Mouse (Mus musculus): ENCODE results near the gene Rsc1a1. TPM values are rescaled to one million over a fixed set of nuclear protein-coding genes. Genes with fewer than 3 reads are reported as not detected.

Gene Rsc1a1
- total RNA-seq, 2 experiments from 2014 or later, result not detected

Other genes with a start within 250 kb of the Rsc1a1 start
- gene Srarp, start 249.5 kb downstream of the Rsc1a1 start, total RNA-seq (2021), result 1 to 10 TPM; 5.1 TPM
- gene Zbtb17, start 240.9 kb downstream of the Rsc1a1 start, total RNA-seq (2021), result 10 to 100 TPM; 31.1 to 32.6 TPM
- 10 to 100 TPM; 49.5 to 58.6 TPM for gene Spen, start 147.0 kb downstream of the Rsc1a1 start, total RNA-seq (2021)
- 1 to 10 TPM; 1.2 to 1.3 TPM for gene Fblim1, start 79.5 kb downstream of the Rsc1a1 start, total RNA-seq (2021)
- gene Tmem82, start 67.0 kb downstream of the Rsc1a1 start, total RNA-seq (2021), result under 1 TPM; 0.76 to 0.97 TPM
- 1 to 10 TPM; 2.7 to 2.9 TPM for gene Slc25a34, start 61.8 kb downstream of the Rsc1a1 start, total RNA-seq (2021)
- 10 to 100 TPM; 57.6 to 57.9 TPM for gene Plekhm2, start 20.7 kb downstream of the Rsc1a1 start, total RNA-seq (2021)
- gene Ddi2, start 37.8 kb upstream of the Rsc1a1 start, total RNA-seq (2021), result 10 to 100 TPM; 32.5 to 33.6 TPM
- under 1 TPM in 1 of 2 experiments, not detected in 1; 0.40 TPM for gene Agmat, start 61.1 kb upstream of the Rsc1a1 start, total RNA-seq (2021)
- 10 to 100 TPM; 30.5 to 30.7 TPM for gene Dnajc16, start 105.3 kb upstream of the Rsc1a1 start, total RNA-seq (2021)
- gene Casp9, start 108.0 kb upstream of the Rsc1a1 start, total RNA-seq (2021), result 10 to 100 TPM; 19.4 to 21.8 TPM
- not detected for gene Cela2a, start 140.6 kb upstream of the Rsc1a1 start, total RNA-seq (2021)
- gene Ctrc, start 160.8 kb upstream of the Rsc1a1 start, total RNA-seq (2021), result not detected
- 100 to 1,000 TPM; 103 to 119 TPM for gene Efhd2, start 189.3 kb upstream of the Rsc1a1 start, total RNA-seq (2021)